Mouse (Mus musculus): ENCODE measurements at regions not wholly inside any gene's neighbourhood (a gene's known extent, or its start where the extent isn't known, plus 50 kb on each side); places are given as distances from the start of the nearest gene placed in this dataset.

DNA sequence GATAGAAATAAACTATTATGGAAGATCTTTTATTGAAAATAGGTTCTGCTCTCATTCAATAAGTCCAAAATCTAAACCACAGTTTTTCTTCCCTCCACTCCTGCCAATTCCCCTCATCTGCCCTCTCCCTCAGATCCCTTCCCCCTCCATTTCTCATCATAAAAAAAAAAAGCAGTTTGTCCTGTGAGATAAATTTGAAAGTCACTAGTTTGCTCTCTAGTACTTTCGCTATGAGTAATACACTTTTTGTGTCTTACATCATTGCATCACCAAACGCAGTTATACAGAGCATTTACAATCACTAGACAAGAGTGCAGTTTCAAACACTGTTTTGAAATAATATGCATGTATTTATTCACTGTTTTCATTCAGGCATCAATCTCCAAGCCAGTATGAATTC is 980.5 kb downstream of the Galc start:
- Histone ChIP-seq H3K27ac (no peak overlapping the region), H3K79me2 (replicated peaks; ENCODE audit: control insufficient read depth, insufficient read depth, low read length) (no peaks in the 10 kb centered on the region), H3K4me3 (no peak overlapping the region), H3K27me3 (ENCODE audit: control insufficient read depth, insufficient read depth, low read length) (no peaks in the 10 kb centered on the region), H3K36me3 (ENCODE audit: control insufficient read depth, insufficient read depth, low read length) (no peaks in the 10 kb centered on the region), H3K9ac (ENCODE audit: low read depth, low read length) (no peak overlapping the region), H3K4me1 (ENCODE audit: control insufficient read depth, insufficient read depth, low read length) (no peaks in the 10 kb centered on the region)
- no peak for DNase-seq
- intact Hi-C loops (cut with DNase I) = no loop called here
- 55% methylated on average over 2 of the region's 2 CpGs for WGBS
- TF ChIP-seq CTCF (IDR thresholded peaks at IDR 0.05) (no peak), POLR2A (IDR thresholded peaks at IDR 0.05; ENCODE audit: insufficient read depth, low read depth, low read length) (no peak), EP300 (IDR thresholded peaks at IDR 0.05; ENCODE audit: insufficient read depth, low read depth, low read length) (no peak)

DNA sequence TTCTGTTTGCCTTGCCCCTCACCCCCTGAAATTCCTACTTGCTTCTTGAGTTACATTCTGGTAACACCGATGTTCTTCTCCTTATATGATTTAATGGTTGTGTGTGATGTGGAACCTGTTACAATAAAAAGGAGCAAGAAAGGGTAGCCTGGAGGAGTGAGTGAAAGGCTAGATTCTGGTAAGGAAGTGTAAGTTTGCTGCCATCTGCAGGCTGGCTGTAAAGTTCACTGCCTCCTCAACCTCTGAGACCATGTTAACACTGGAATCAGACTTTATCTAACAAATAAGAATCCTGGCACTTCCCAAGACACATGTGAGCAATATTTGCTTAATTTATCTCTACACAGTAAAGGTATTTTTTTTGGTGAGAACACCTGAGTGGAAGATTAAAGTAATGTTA is 980.9 kb downstream of the Galc start:
- H3K79me2 ChIP-seq (replicated peaks; ENCODE audit: control insufficient read depth, insufficient read depth, low read length) = no peaks in the 10 kb centered on the region
- TF ChIP-seq CTCF (IDR thresholded peaks at IDR 0.05) (peak; percentile 24), POLR2A (IDR thresholded peaks at IDR 0.05; ENCODE audit: insufficient read depth, low read depth, low read length) (no peak)
- DNase-seq = no peak
- H3K36me3 ChIP-seq (ENCODE audit: control insufficient read depth, insufficient read depth, low read length) = no peaks in the 10 kb centered on the region
- no peak overlapping the region for H3K4me3 ChIP-seq
- H3K4me1 ChIP-seq (ENCODE audit: control insufficient read depth, insufficient read depth, low read length) = no peaks in the 10 kb centered on the region
- H3K9ac ChIP-seq (ENCODE audit: low read depth, low read length) = no peak overlapping the region
- intact Hi-C loops (cut with DNase I) = no loop called here
- no peak overlapping the region for H3K27ac ChIP-seq
- H3K27me3 ChIP-seq (ENCODE audit: control insufficient read depth, insufficient read depth, low read length) = no peaks in the 10 kb centered on the region
- 60% methylated on average over 1 of the region's 1 CpGs for WGBS
